Mouse (Mus musculus): ENCODE data around the gene Rnf17.

DNA sequence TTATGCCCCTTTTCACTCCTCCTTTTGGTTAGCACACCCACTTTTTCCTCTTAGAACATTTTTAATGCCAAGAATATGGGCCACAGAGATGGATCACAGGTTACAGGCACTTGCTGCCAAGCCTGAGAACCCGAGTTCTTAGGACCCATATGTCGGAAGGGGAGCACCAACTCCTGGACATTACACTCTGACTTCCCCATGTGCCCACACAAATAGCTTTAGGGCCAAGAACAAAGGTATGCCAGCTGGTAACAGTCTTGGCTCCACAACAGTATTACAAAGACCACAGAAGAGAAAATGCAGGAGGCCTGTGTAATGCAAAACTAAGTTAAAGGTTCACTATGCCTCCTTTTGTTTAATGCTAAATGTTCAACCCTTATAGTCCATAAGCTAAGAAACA is 128.4 kb downstream of the Rnf17 start:
- no peak for TF ChIP-seq POLR2A (IDR thresholded peaks at IDR 0.05; ENCODE audit: borderline replicate concordance, low read depth, low read length)
- no peak for TF ChIP-seq CTCF (IDR thresholded peaks at IDR 0.05; ENCODE audit: low read depth, low read length)
